Mouse (Mus musculus) liver, adult 2 months (tissue): ENCODE results near the gene Sufu.

Experiments
- CTCF ChIP-seq: fragments of 200-500 bp; IDR thresholded peaks from 2 replicates; pipeline ENCODE4 v1.5.1; 2011; ENCODE audit warnings: low read depth, low read length, control low read depth
- POLR2A ChIP-seq: fragments of 200-500 bp; IDR thresholded peaks from 2 replicates; pipeline ENCODE4 v1.6.1; 2011; ENCODE audit warnings: low read length, control low read depth; ENCODE audit not compliant: insufficient read depth; ENCODE audit errors: extremely low read depth

- TF ChIP-seq CTCF = no peak
- TF ChIP-seq POLR2A = no peak
Measured at GRCm38 (mm10) chr19:46523131-46523479, 126.4 kb downstream of the Sufu start.
